Mouse (Mus musculus) liver, embryonic 14.5 days (tissue): ENCODE results near the gene Dgat2.

Source experiments
- CTCF ChIP-seq: IDR thresholded peaks from 2 replicates; pipeline ENCODE4 v1.5.1; 2016; ENCODE audit warnings: antibody characterized with exemption, low read depth, control low read depth
- EP300 ChIP-seq: IDR thresholded peaks from 2 replicates; pipeline ENCODE4 v1.6.1; 2016; ENCODE audit warnings: antibody characterized with exemption, low read depth

GRCm38 (mm10) chr7:99122651-99123050 is 59.9 kb downstream of the Dgat2 start:
- no peak for TF ChIP-seq CTCF
- TF ChIP-seq EP300: no peak
